Mouse (Mus musculus) C2C12 (cell line): ENCODE measurements around the gene Scrg1.
"Not testable (repeated sequence)": the region's sequence is repeated elsewhere in the genome, so short reads cannot be mapped to it uniquely, and the experiment has no call there.

Source experiments
- CEBPB ChIP-seq: IDR thresholded peaks from one replicate; pipeline ENCODE4 v1.6.1; 2011; ENCODE audit warnings: low read depth, mild to moderate bottlenecking, control low read depth, moderate library complexity
- CTCF ChIP-seq: IDR thresholded peaks from one replicate; pipeline ENCODE4 v1.5.1; 2011; ENCODE audit not compliant: control insufficient read depth, insufficient read depth, insufficient read length
- FOSL1 ChIP-seq: IDR thresholded peaks from one replicate; pipeline ENCODE4 v1.8.0; 2011; ENCODE audit warnings: mild to moderate bottlenecking, low read length; ENCODE audit not compliant: poor library complexity, insufficient read depth, severe bottlenecking
- MAX ChIP-seq: IDR thresholded peaks from one replicate; pipeline ENCODE4 v1.6.1; 2011; ENCODE audit warnings: mild to moderate bottlenecking, control low read depth
- MYOD1 ChIP-seq: IDR thresholded peaks from one replicate; pipeline ENCODE4 v1.6.1; 2011; ENCODE audit warnings: low read depth; ENCODE audit not compliant: control insufficient read depth, insufficient read length
- MYOG ChIP-seq: IDR thresholded peaks from one replicate; pipeline ENCODE4 v1.6.1; 2011; ENCODE audit not compliant: control insufficient read depth, insufficient read length; ENCODE audit errors: extremely low read depth
- USF1 ChIP-seq: IDR thresholded peaks from one replicate; pipeline ENCODE4 v1.6.1; 2011; ENCODE audit warnings: low read depth, mild to moderate bottlenecking, control low read depth, moderate library complexity

DNA sequence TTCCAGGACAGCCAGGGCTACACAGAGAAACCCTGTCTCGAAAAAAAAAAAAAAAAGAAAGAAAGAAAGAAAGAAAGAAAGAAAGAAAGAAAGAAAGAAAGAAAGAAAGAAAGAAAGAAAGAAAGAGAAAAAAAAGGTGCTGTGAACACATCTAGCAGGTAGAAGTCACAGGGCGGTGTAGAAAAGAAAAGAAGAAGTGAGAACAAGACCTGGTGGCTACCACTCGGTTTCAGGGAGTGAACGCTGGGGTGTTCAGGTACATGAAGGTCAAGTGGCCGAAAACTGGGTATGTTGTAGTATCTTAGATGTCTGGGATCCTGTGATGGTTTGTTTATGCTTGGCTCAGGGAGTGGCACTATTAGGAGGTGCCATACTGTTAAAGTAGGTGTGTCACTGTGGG is 9.8 kb upstream of the Scrg1 start:
- not testable (repeated sequence) for TF ChIP-seq USF1, CTCF, CEBPB, MAX, MYOG, FOSL1, MYOD1
